Mouse (Mus musculus): ENCODE data around the gene Slc24a4.

DNA sequence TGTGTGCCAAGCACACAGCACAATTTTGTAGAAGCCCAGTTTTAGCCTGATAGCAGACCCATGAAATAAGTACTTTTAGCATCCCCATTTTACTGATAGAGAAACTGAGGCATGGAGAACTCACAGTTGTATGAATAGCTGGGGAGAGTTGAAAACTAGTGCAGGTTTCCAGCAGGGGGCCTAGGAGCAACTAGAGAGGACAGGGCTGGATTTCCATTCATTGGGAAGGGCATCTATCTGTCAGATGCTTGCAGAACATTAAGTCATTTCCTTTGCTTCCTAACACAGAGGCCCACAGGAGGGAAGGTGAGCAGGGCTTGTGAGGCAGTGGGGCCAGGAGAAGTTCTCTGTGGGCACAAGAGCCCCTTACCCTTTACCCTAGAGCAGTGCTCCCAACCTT, 126.5 kb downstream of the Slc24a4 start:
- TF ChIP-seq CTCF (IDR thresholded peaks at IDR 0.05; ENCODE audit: low read depth, low read length) (peak; percentile 15; the same call in 1 of the 2 replicates), POLR2A (IDR thresholded peaks at IDR 0.05; ENCODE audit: extremely low read depth, insufficient read depth, low read length) (no peak)
